Mouse (Mus musculus): ENCODE data around the gene Cers2. TPM values are rescaled to one million over a fixed set of nuclear protein-coding genes. Genes with fewer than 3 reads are reported as not detected.
A peak's percentile ranks its signal among the peaks of the same experiment; 100 is the strongest.

Gene Cers2
- polyA plus RNA-seq, 1 experiment from 2014 or later = 116 TPM

DNA sequence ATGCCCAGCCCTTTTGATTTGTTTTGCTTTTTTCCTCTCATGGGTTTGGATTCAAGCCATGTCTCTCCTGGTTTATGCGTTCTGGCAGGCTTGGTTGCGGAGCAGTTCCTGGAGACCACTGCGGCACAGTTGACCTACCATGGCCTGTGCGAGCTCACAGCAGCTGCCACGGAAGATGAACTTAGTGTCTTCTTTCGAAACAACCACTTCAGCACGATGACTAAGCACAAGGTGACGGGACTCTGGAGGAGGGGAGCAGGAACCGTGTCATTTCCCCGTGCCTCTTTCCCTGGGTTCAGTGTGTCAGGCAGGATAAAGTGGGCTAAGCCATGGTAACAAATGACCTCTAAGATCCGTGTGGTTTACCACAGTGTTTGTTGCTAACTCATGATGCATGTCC lies 21.1 kb upstream of the Cers2 start:
- WGBS = 87% methylated on average over 11 of the region's 11 CpGs
- no peak overlapping the region for H3K4me3 ChIP-seq
- no peak for DNase-seq (ENCODE audit: low spot score)
- H3K27ac ChIP-seq = no peak overlapping the region
- no peaks in the 10 kb centered on the region for H3K27me3 ChIP-seq (ENCODE audit: insufficient read depth, poor library complexity, severe bottlenecking)
- peaks cover 6% of the 10 kb centered on the region; the same call in 1 of the 2 replicates for H3K4me1 ChIP-seq (replicated peaks)
- H3K9me3 ChIP-seq = no peaks in the 10 kb centered on the region
- H3K36me3 ChIP-seq = peaks cover 91% of the 10 kb centered on the region

GRCm38 (mm10) chr3:95294316-95294715 lies 20.3 kb upstream of the Cers2 start:
- Histone ChIP-seq H3K4me1 (replicated peaks) (peaks cover 6% of the 10 kb centered on the region; the same call in 1 of the 2 replicates), H3K4me3 (no peak overlapping the region), H3K36me3 (peaks cover 84% of the 10 kb centered on the region), H3K9me3 (no peaks in the 10 kb centered on the region), H3K27ac (no peak overlapping the region), H3K27me3 (ENCODE audit: insufficient read depth, poor library complexity, severe bottlenecking) (no peaks in the 10 kb centered on the region)
- DNase-seq (ENCODE audit: low spot score) = no peak
- WGBS = 90% methylated on average over 7 of the region's 7 CpGs

DNA sequence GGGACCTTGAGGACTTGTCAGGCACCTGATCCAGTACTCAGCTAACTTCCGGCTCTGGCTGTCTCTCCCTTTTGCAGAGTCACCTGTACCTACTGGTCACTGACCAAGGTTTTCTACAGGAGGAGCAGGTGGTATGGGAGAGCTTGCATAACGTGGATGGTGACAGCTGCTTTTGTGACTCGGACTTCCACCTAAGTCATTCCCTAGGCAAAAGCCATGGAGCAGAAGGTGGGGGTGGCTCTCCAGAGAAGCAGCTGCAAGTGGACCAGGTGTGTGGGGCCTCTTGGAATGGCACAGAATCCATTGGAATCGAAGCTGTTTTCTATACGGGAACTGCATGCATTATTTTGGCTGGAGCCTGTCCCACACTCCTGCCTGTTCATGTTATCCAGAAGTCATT lies 19.9 kb upstream of the Cers2 start:
- H3K4me3 ChIP-seq = no peak overlapping the region
- 87% methylated on average over 5 of the region's 5 CpGs for WGBS
- H3K4me1 ChIP-seq (replicated peaks) = peaks cover 6% of the 10 kb centered on the region; the same call in 1 of the 2 replicates
- H3K27me3 ChIP-seq (ENCODE audit: insufficient read depth, poor library complexity, severe bottlenecking) = no peaks in the 10 kb centered on the region
- peaks cover 80% of the 10 kb centered on the region for H3K36me3 ChIP-seq
- no peak overlapping the region for H3K27ac ChIP-seq
- no peaks in the 10 kb centered on the region for H3K9me3 ChIP-seq
- DNase-seq (ENCODE audit: low spot score) = no peak

GRCm38 (mm10) chr3:95295321-95296102 lies 19.1 kb upstream of the Cers2 start:
- H3K27ac ChIP-seq = no peak overlapping the region; the same call in 1 of the 2 replicates
- DNase-seq (ENCODE audit: low spot score) = no peak
- H3K4me3 ChIP-seq = no peak overlapping the region
- H3K9me3 ChIP-seq = no peaks in the 10 kb centered on the region
- peaks cover 76% of the 10 kb centered on the region for H3K36me3 ChIP-seq
- 82% methylated on average over 11 of the region's 11 CpGs for WGBS
- peaks cover 6% of the 10 kb centered on the region; the same call in 1 of the 2 replicates for H3K4me1 ChIP-seq (replicated peaks)
- no peaks in the 10 kb centered on the region for H3K27me3 ChIP-seq (ENCODE audit: insufficient read depth, poor library complexity, severe bottlenecking)

DNA sequence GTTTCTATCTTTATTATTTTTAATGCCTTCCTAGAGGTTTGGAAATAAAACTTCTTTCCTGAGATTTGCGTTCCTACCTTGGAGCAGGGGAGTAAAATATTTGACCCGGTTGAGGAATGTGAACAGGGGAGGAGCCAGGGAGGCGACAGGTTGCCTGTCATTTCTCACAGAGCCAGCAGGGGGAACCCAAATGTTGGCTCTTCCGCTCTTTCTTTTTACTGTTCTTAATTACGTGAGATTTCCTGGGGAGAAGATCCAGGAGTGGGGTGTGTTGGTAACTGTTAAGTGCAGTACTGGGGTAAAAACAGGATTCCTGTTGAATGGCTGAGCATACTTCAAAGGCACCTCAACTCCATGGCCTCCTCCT lies 18.5 kb upstream of the Cers2 start:
- WGBS = 14% methylated on average over 5 of the region's 5 CpGs

GRCm38 (mm10) chr3:95298018-95298417 lies 16.6 kb upstream of the Cers2 start:
- peaks cover 6% of the 10 kb centered on the region; the same call in 1 of the 2 replicates for H3K4me1 ChIP-seq (replicated peaks)
- WGBS = 92% methylated on average over 7 of the region's 7 CpGs
- no peak overlapping the region for H3K27ac ChIP-seq
- DNase-seq (ENCODE audit: low spot score) = no peak
- peaks cover 52% of the 10 kb centered on the region for H3K36me3 ChIP-seq
- no peaks in the 10 kb centered on the region for H3K27me3 ChIP-seq (ENCODE audit: insufficient read depth, poor library complexity, severe bottlenecking)
- H3K4me3 ChIP-seq = no peak overlapping the region
- no peaks in the 10 kb centered on the region for H3K9me3 ChIP-seq

More for the DNA sequence above, 18.5 kb upstream of the Cers2 start:
- Histone ChIP-seq H3K9me3 (no peaks in the 10 kb centered on the region), H3K27me3 (ENCODE audit: insufficient read depth, poor library complexity, severe bottlenecking) (no peaks in the 10 kb centered on the region), H3K27ac (no peak overlapping the region; the same call in 1 of the 2 replicates), H3K36me3 (peaks cover 70% of the 10 kb centered on the region), H3K4me1 (replicated peaks) (peaks cover 6% of the 10 kb centered on the region; the same call in 1 of the 2 replicates), H3K4me3 (no peak overlapping the region)
- DNase-seq (ENCODE audit: low spot score) = peak; percentile 51

- Histone ChIP-seq H3K27ac (no peak overlapping the region), H3K9me3 (no peaks in the 10 kb centered on the region), H3K36me3 (peaks cover 29% of the 10 kb centered on the region), H3K4me3 (no peak overlapping the region), H3K4me1 (replicated peaks) (no peaks in the 10 kb centered on the region), H3K27me3 (ENCODE audit: insufficient read depth, poor library complexity, severe bottlenecking) (no peaks in the 10 kb centered on the region)
- no peak for DNase-seq (ENCODE audit: low spot score)
- WGBS = 77% methylated on average over 3 of the region's 3 CpGs
Measured at GRCm38 (mm10) chr3:95301204-95301796, 13.3 kb upstream of the Cers2 start.

- no peak overlapping the region for H3K27ac ChIP-seq
- DNase-seq (ENCODE audit: low spot score) = no peak
- no peaks in the 10 kb centered on the region for H3K27me3 ChIP-seq (ENCODE audit: insufficient read depth, poor library complexity, severe bottlenecking)
- H3K36me3 ChIP-seq = peaks cover 6% of the 10 kb centered on the region
- no peak overlapping the region for H3K4me3 ChIP-seq
- WGBS = 89% methylated on average over 4 of the region's 4 CpGs
- H3K4me1 ChIP-seq (replicated peaks) = peaks cover 4% of the 10 kb centered on the region
- no peaks in the 10 kb centered on the region for H3K9me3 ChIP-seq
Measured at GRCm38 (mm10) chr3:95306244-95306643, 8.3 kb upstream of the Cers2 start.

DNA sequence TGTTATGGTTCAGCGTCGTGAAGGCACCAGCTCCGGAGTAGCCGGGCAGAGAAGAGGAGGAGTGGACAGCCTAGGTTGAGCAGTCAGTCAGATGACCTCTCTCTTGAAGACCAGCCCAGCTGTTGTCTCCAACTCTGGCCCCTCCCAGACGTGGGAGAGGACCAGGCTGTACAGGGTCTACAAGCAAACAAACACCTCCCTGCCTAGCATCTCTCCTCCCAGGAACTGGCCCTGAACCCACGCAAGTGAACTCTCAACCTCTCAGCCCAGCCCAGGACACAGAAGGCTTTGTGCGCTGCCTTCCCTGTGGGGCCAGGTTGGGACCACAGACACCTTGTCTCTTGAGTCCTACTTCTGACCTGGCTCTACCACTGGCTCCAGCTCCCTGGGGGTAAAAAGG lies 7.5 kb upstream of the Cers2 start, which contains the start of gene Anxa9:
Gene Anxa9 (minus strand): TSS at position 77 of the 400 bp plus-strand sequence.
- 66% methylated on average over 7 of the region's 7 CpGs for WGBS
- no peak for DNase-seq (ENCODE audit: low spot score)
- no peak within 1 kb of the TSS; the same call in 1 of the 2 replicates for H3K27ac ChIP-seq
- no peaks in the 10 kb centered on the region for H3K9me3 ChIP-seq
- H3K36me3 ChIP-seq = peaks cover 6% of the 10 kb centered on the region
- H3K4me1 ChIP-seq (replicated peaks) = peaks cover 4% of the 10 kb centered on the region
- H3K4me3 ChIP-seq = no peak within 1 kb of the TSS
- H3K27me3 ChIP-seq (ENCODE audit: insufficient read depth, poor library complexity, severe bottlenecking) = no peaks in the 10 kb centered on the region

DNA sequence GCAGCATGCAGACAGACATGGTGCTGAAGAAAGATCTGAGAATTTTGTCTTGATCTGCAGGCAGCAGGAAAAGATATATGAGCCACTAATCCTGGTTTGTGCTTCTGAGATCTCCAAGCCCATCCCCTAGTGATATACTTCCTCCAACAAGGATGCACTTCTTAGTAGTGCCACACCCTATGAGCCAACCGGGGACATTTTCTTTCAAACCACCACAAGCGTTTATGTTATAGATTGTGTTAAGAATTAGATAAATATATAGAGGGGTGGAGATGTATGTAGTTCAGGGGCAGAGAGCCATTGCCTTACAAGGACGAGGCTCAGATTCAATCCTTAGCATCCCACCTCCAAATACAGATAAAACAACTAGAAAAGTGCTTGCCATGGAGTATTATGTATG lies 4.1 kb upstream of the Cers2 start:
- WGBS = 70% methylated on average over 3 of the region's 3 CpGs
- Histone ChIP-seq H3K4me3 (no peak overlapping the region), H3K27ac (no peak overlapping the region), H3K9me3 (no peaks in the 10 kb centered on the region), H3K36me3 (peaks cover 6% of the 10 kb centered on the region), H3K4me1 (replicated peaks) (peaks cover 21% of the 10 kb centered on the region), H3K27me3 (ENCODE audit: insufficient read depth, poor library complexity, severe bottlenecking) (no peaks in the 10 kb centered on the region)
- DNase-seq (ENCODE audit: low spot score) = no peak

GRCm38 (mm10) chr3:95310968-95311882 lies 3.4 kb upstream of the Cers2 start:
- H3K4me3 ChIP-seq = no peak overlapping the region
- no peaks in the 10 kb centered on the region for H3K27me3 ChIP-seq (ENCODE audit: insufficient read depth, poor library complexity, severe bottlenecking)
- 63% methylated on average over 9 of the region's 9 CpGs for WGBS
- no peak overlapping the region for H3K27ac ChIP-seq
- peak; percentile 67 for DNase-seq (ENCODE audit: low spot score)
- no peaks in the 10 kb centered on the region for H3K9me3 ChIP-seq
- peaks cover under 1% of the 10 kb centered on the region; the same call in 1 of the 2 replicates for H3K36me3 ChIP-seq
- H3K4me1 ChIP-seq (replicated peaks) = peaks cover 29% of the 10 kb centered on the region

GRCm38 (mm10) chr3:95312623-95313022 lies 2.0 kb upstream of the Cers2 start:
- H3K36me3 ChIP-seq = peaks cover 3% of the 10 kb centered on the region; the same call in 1 of the 2 replicates
- DNase-seq (ENCODE audit: low spot score) = no peak
- H3K4me1 ChIP-seq (replicated peaks) = peaks cover 35% of the 10 kb centered on the region
- H3K9me3 ChIP-seq = no peaks in the 10 kb centered on the region
- no peak overlapping the region for H3K27ac ChIP-seq
- WGBS = 85% methylated on average over 6 of the region's 6 CpGs
- H3K4me3 ChIP-seq = no peak overlapping the region
- no peaks in the 10 kb centered on the region for H3K27me3 ChIP-seq (ENCODE audit: insufficient read depth, poor library complexity, severe bottlenecking)

Data from hindbrain, embryonic 10.5 days (tissue).